Mouse (Mus musculus) right cerebral cortex, postnatal 25 days (tissue): ENCODE results near the gene Slc26a6.

Source experiments
- DNase-seq: peaks from one replicate; pipeline ENCODE4 v3.0.0; 2022

Slc26a6 gene

GRCm38 (mm10) chr9:108847374-108847773 is 5.7 kb upstream of the Slc26a6 start:
- no peak for DNase-seq

- DNase-seq: no peak
These were observed 4.7 kb upstream of the Slc26a6 start for GRCm38 (mm10) chr9:108848419-108848818.

GRCm38 (mm10) chr9:108853635-108854240 is 655 bp downstream of the Slc26a6 start:
- DNase-seq: peak; percentile 94

GRCm38 (mm10) chr9:108854241-108854696 is 1.2 kb downstream of the Slc26a6 start:
- DNase-seq: peak; percentile 86

- DNase-seq: no peak
These were observed 2.3 kb downstream of the Slc26a6 start for GRCm38 (mm10) chr9:108855335-108855734.

GRCm38 (mm10) chr9:108858792-108859527 is 5.9 kb downstream of the Slc26a6 start:
- DNase-seq: no peak

- DNase-seq: no peak
These were observed 59.2 kb downstream of the Slc26a6 start for GRCm38 (mm10) chr9:108912308-108912707.

- no peak for DNase-seq
These were observed 60.1 kb downstream of the Slc26a6 start for GRCm38 (mm10) chr9:108913161-108913560.

- no peak for DNase-seq
These were observed 60.5 kb downstream of the Slc26a6 start for GRCm38 (mm10) chr9:108913621-108914020.

- DNase-seq: peak; percentile 32
These were observed 61.4 kb downstream of the Slc26a6 start, which contains the start of gene Tmem89 for GRCm38 (mm10) chr9:108914491-108914890. Gene Tmem89, plus strand, starts transcription at chr9:108914619.

GRCm38 (mm10) chr9:108925897-108926296 is 72.8 kb downstream of the Slc26a6 start:
- no peak for DNase-seq

- no peak for DNase-seq
These were observed 75.3 kb downstream of the Slc26a6 start for GRCm38 (mm10) chr9:108928424-108928823.

GRCm38 (mm10) chr9:108935991-108936390 is 82.9 kb downstream of the Slc26a6 start:
- DNase-seq: no peak

- peak; percentile 94 for DNase-seq
These were observed 83.6 kb downstream of the Slc26a6 start, which contains the start of gene Uqcrc1 for GRCm38 (mm10) chr9:108936418-108937364. Gene Uqcrc1, plus strand, starts transcription at chr9:108936633.

GRCm38 (mm10) chr9:108945111-108945510 is 92.0 kb downstream of the Slc26a6 start:
- no peak for DNase-seq

- DNase-seq: no peak
These were observed 92.5 kb downstream of the Slc26a6 start for GRCm38 (mm10) chr9:108945608-108946007.

GRCm38 (mm10) chr9:108949231-108949966 is 96.3 kb downstream of the Slc26a6 start:
- no peak for DNase-seq

GRCm38 (mm10) chr9:108949967-108950728 is 97.1 kb downstream of the Slc26a6 start:
- no peak for DNase-seq

GRCm38 (mm10) chr9:108953081-108953636 is 100.1 kb downstream of the Slc26a6 start, which contains the start of gene Col7a1:
Gene Col7a1, plus strand, starts transcription at chr9:108953586.
- no peak for DNase-seq

GRCm38 (mm10) chr9:108955241-108955640 is 102.2 kb downstream of the Slc26a6 start:
- no peak for DNase-seq

GRCm38 (mm10) chr9:108955846-108956245 is 102.8 kb downstream of the Slc26a6 start:
- no peak for DNase-seq
